Mouse (Mus musculus): ENCODE measurements around the gene Atraid. TPM values are rescaled to one million over a fixed set of nuclear protein-coding genes. Genes with fewer than 3 reads are reported as not detected.
"Not testable (repeated sequence)": the region's sequence is repeated elsewhere in the genome, so short reads cannot be mapped to it uniquely, and the experiment has no call there.

The Atraid gene
- total and polyA plus RNA-seq, 2 experiments from 2014 or later: 152 to 243 TPM

DNA sequence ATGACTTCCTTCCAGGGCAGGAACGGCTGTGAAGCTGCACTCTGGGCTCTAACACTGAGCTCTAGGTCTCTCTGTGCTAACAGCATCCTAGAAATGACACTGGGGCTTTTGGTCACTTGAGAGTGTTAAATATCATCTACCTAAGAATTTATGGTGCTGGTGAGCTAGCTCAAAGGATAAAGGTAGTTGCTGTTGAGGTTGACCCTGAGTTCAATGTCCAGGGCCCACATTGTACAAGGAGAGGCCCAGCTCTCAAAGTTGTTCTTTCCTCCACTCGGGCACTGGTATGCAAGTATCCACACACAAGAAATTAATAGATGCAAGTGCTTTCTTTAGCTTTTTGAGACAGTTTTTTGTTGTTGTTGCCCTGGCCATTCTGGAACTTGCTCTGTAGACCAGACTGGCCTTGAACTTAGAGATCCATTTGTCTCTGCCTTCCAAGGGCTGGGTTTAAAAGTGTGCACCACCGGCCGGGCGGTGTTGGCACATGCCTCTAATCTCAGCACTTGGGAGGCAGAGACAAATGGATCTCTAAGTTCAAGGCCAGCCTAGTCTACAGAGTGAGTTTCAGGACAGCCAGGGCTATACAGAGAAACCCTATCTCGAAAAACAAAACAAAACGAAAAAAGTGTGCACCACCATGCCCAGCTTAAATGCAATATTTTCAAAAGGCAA is 9.8 kb upstream of the Atraid start:
- WGBS: 90% methylated on average over 7 of the region's 7 CpGs
- no peak for TF ChIP-seq CTCF (IDR thresholded peaks at IDR 0.05; ENCODE audit: low read depth)
- ATAC-seq: no peak
- Histone ChIP-seq H3K27me3 (ENCODE audit: insufficient read depth, low read length) (no peaks in the 10 kb centered on the region), H3K4me1 (ENCODE audit: insufficient read depth) (no peaks in the 10 kb centered on the region), H3K4me3 (ENCODE audit: low read depth, low read length) (no peak overlapping the region), H3K4me2 (ENCODE audit: low read depth) (no peak overlapping the region), H3K27ac (ENCODE audit: low read depth, low read length) (no peak overlapping the region), H3K9me3 (ENCODE audit: low read length) (no peaks in the 10 kb centered on the region), H3K36me3 (ENCODE audit: insufficient read depth) (peaks cover 64% of the 10 kb centered on the region), H3K9ac (no peak overlapping the region)
- no peak for DNase-seq

DNA sequence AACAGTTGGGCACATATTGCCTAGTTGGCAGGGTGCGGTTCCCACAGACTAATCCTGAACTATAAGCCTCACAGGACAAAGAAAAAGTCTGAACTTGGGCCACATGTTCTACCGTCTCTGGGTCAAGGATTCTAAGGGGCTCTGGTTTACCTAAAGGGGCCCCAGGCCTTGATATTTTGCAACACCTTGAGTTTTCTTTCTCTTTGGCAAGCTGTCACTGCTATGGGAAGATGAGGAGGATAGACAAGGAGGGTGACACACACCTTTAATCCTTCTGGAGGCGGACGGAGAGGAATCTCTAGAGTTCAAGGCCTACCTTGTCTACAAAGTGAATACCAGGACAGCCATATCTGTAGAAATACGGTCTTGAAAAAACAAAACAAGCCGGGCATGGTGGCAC is 1.7 kb upstream of the Atraid start:
- ATAC-seq (no peak), DNase-seq (no peak)
- no peak overlapping the region for H3K9ac ChIP-seq
- 91% methylated on average over 6 of the region's 6 CpGs for WGBS
- H3K4me3 ChIP-seq (ENCODE audit: low read depth, low read length): no peak overlapping the region
- H3K4me2 ChIP-seq (ENCODE audit: low read depth): no peak overlapping the region
- no peaks in the 10 kb centered on the region; the same call in 1 of the 2 replicates for H3K4me1 ChIP-seq (ENCODE audit: insufficient read depth)
- TF ChIP-seq CTCF (IDR thresholded peaks at IDR 0.05; ENCODE audit: low read depth): no peak
- no peaks in the 10 kb centered on the region for H3K27me3 ChIP-seq (ENCODE audit: insufficient read depth, low read length)
- H3K36me3 ChIP-seq (ENCODE audit: insufficient read depth): peaks cover 28% of the 10 kb centered on the region
- H3K27ac ChIP-seq (ENCODE audit: low read depth, low read length): no peak overlapping the region
- no peaks in the 10 kb centered on the region for H3K9me3 ChIP-seq (ENCODE audit: low read length)

DNA sequence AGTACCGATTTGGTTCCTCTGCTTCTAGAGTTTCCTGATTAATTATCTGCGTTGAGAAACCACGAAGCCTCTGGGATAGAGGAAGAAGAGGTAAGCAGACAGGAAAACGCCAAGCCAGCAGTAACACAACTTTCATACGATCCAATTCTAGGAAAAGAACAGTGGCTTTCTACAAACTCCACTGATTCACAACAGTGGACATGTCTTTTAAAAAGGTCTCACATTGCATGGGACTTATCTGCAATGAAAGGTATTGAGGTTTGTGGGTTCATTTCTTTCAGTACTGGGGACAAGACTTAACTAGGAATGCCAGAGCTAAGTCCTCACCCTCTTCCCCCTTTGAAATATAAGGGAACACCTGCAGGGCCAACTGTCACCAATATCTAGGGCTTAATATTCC is 1.0 kb upstream of the Atraid start:
- Histone ChIP-seq H3K9ac (peak overlapping the region; percentile 72; the same call in 1 of the 2 replicates), H3K27ac (ENCODE audit: low read depth, low read length) (no peak overlapping the region), H3K4me3 (ENCODE audit: low read depth, low read length) (peak overlapping the region; percentile 80), H3K4me2 (ENCODE audit: low read depth) (peak overlapping the region; percentile 78), H3K27me3 (ENCODE audit: insufficient read depth, low read length) (no peaks in the 10 kb centered on the region), H3K4me1 (ENCODE audit: insufficient read depth) (no peaks in the 10 kb centered on the region; the same call in 1 of the 2 replicates), H3K36me3 (ENCODE audit: insufficient read depth) (peaks cover 22% of the 10 kb centered on the region), H3K9me3 (ENCODE audit: low read length) (no peaks in the 10 kb centered on the region)
- no peak for ATAC-seq
- TF ChIP-seq CTCF (IDR thresholded peaks at IDR 0.05; ENCODE audit: low read depth): no peak
- DNase-seq: no peak
- 88% methylated on average over 5 of the region's 5 CpGs for WGBS

DNA sequence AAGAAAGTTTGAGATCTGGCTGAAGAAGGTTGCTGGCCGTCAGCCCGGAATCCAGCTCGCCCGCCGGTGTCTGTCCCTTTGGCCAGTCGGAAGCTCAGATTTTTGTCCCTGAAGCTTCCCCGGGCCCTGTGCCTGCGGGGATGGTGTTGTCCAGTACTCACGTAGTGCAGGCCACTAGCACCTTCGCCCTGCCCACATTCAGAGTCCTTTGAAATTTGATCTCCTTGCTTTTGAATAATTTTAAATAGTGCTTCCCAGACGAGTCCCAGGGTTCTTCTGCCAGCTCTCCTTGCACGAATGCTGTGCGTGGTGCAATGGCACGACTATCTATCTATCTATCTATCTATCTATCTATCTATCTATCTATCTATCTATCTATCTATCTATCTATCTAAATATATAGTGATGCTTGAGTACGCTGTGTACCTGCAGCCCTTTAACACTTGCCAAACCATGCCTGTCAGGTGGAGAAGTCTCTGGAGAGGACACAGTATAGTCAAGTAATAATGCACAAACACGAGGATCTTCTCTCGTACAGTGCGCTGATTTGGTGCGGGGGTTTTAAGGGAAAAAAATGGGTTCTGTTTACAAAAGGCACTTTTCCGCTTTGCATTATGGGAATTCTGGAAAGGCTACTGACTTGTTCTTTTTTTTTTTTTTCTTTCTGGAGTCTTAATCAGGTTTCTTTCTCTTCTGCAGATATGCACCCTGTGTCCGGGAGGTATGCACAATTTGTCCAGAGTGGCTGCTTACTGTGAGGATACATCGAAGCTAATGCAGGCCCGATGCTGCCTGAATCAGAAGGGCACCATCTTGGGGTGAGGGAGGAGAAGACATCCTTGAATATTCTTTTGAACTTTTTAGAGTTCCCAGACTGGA is 890 bp downstream of the Atraid start, which contains the start of gene Slc5a6:
TSS of gene Slc5a6 (minus strand) at position 162 of the 879 bp plus-strand sequence.
- Histone ChIP-seq H3K9ac (peak within 1 kb of the TSS; percentile 72), H3K4me3 (ENCODE audit: low read depth, low read length) (peak within 1 kb of the TSS; percentile 80), H3K9me3 (ENCODE audit: low read length) (no peaks in the 10 kb centered on the region), H3K36me3 (ENCODE audit: insufficient read depth) (peaks cover 4% of the 10 kb centered on the region; the same call in 1 of the 2 replicates), H3K27me3 (ENCODE audit: insufficient read depth, low read length) (no peaks in the 10 kb centered on the region), H3K27ac (ENCODE audit: low read depth, low read length) (peak within 1 kb of the TSS; percentile 89), H3K4me2 (ENCODE audit: low read depth) (peak within 1 kb of the TSS; percentile 78), H3K4me1 (ENCODE audit: insufficient read depth) (no peaks in the 10 kb centered on the region; the same call in 1 of the 2 replicates)
- ATAC-seq (peak; percentile 21), DNase-seq (peak; percentile 63)
- under 1% methylated on average over 23 of the region's 23 CpGs for WGBS
- TF ChIP-seq CTCF (IDR thresholded peaks at IDR 0.05; ENCODE audit: low read depth): peak; percentile 71

DNA sequence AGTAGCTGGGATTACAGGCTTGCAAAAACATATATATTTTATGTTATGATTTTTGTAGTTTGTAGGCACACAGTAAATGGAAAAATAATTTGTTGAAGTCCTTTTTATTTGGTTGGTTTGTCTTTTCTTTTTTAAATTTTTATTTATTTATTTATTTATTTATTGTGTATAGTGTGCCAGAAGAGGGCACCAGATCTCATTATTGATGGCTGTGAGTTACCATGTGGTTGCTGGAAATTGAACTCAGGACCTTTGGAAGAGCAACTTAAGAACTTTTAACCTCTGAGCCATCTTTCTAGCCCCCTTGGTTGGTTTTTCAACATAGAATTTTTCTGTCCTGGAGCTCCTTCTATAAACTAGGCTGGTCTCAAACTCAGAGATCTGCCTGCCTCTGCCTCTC is 2.3 kb downstream of the Atraid start:
- Histone ChIP-seq H3K9me3 (ENCODE audit: low read length) (no peaks in the 10 kb centered on the region), H3K4me2 (ENCODE audit: low read depth) (no peak overlapping the region), H3K4me1 (ENCODE audit: insufficient read depth) (peaks cover 5% of the 10 kb centered on the region; the same call in 1 of the 2 replicates), H3K27me3 (ENCODE audit: insufficient read depth, low read length) (no peaks in the 10 kb centered on the region), H3K27ac (ENCODE audit: low read depth, low read length) (no peak overlapping the region), H3K9ac (no peak overlapping the region), H3K36me3 (ENCODE audit: insufficient read depth) (no peaks in the 10 kb centered on the region), H3K4me3 (ENCODE audit: low read depth, low read length) (no peak overlapping the region)
- DNase-seq (no peak), ATAC-seq (no peak)
- TF ChIP-seq CTCF (IDR thresholded peaks at IDR 0.05; ENCODE audit: low read depth): 0 out of 2 replicates have a peak, but pooled peaks have one; percentile 9

DNA sequence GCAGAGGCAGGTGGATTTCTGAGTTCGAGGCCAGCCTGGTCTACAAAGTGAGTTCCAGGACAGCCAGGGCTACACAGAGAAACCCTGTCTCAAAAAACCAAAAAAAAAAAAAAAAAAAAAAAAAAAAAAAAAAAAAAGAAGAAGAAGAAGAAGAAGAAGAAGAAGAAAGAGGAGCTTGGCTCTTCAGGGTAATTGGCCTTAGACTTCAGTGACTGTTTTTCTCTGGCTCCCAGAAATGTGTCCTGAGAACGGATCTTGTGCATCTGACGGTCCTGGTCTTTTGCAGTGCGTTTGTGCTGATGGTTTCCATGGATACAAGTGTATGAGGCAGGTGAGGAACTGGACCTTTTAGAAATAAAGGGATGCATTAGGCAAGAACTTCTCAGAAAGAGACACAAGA is 5.6 kb downstream of the Atraid start:
- ATAC-seq; H3K27me3 ChIP-seq (ENCODE audit: insufficient read depth, low read length); DNase-seq; H3K4me1 ChIP-seq (ENCODE audit: insufficient read depth); H3K27ac ChIP-seq (ENCODE audit: low read depth, low read length); H3K36me3 ChIP-seq (ENCODE audit: insufficient read depth); H3K9me3 ChIP-seq (ENCODE audit: low read length): not testable (repeated sequence)
- Histone ChIP-seq H3K4me2 (ENCODE audit: low read depth) (peak overlapping the region; percentile 96), H3K9ac (peak overlapping the region; percentile 70; the same call in 1 of the 2 replicates), H3K4me3 (ENCODE audit: low read depth, low read length) (peak overlapping the region; percentile 67)
- 51% methylated on average over 4 of the region's 4 CpGs for WGBS

All from forebrain, postnatal 0 days (tissue).